Mouse (Mus musculus) CH12.LX (cell line): Measurements from ENCODE around the gene E130114P18Rik. TPM values are rescaled to one million over a fixed set of nuclear protein-coding genes. Genes with fewer than 3 reads are reported as not detected.

Experiments
- DNase-seq: peaks from one replicate; pipeline ENCODE4 v3.0.0-alpha.2; 2013; ENCODE audit errors: extremely low read depth
- H3K27ac ChIP-seq: 2 replicates; pipeline ENCODE4 v1.5.1; 2012; ENCODE audit warnings: low read depth, mild to moderate bottlenecking, control low read depth, moderate library complexity; ENCODE audit not compliant: insufficient read depth
- H3K27me3 ChIP-seq: replicated peaks from 2 replicates; pipeline ENCODE3; 2012; ENCODE audit warnings: inconsistent platforms
- H3K36me3 ChIP-seq, 2 experiments: replicated peaks in 1 of 2; 2 replicates each; pipeline versions ENCODE3 to v1.6.1; 2012; ENCODE audit warnings: inconsistent platforms in 1 of 2, low read length in 1 of 2, mild to moderate bottlenecking in 1 of 2, mixed read lengths in 1 of 2, moderate library complexity in 1 of 2; ENCODE audit not compliant: control insufficient read depth in 1 of 2, insufficient read depth in 1 of 2
- H3K4me1 ChIP-seq, 2 experiments: 2 replicates each; pipeline ENCODE4 v1.6.1; 2012; ENCODE audit warnings: inconsistent platforms in 1 of 2, moderate library complexity in 1 of 2; ENCODE audit not compliant: insufficient read depth in 2 of 2, control insufficient read depth in 1 of 2
- H3K4me2 ChIP-seq: 2 replicates; pipeline ENCODE4 v1.6.1; 2012; ENCODE audit warnings: low read depth, mild to moderate bottlenecking, control low read depth; ENCODE audit not compliant: poor library complexity, insufficient read depth, severe bottlenecking
- H3K4me3 ChIP-seq, 3 experiments: fragments of 150-350 bp in 1 of 3; sonication (generic) in 1 of 3; replicated peaks in 1 of 3; 2 replicates each; pipeline versions ENCODE3 to v1.5.1; 2011 to 2012; ENCODE audit warnings: low read depth in 2 of 3, low read length in 2 of 3, mild to moderate bottlenecking in 2 of 3, moderate library complexity in 2 of 3, control low read depth in 1 of 3, improper control_type of control experiment in 1 of 3, inconsistent platforms in 1 of 3, mixed read lengths in 1 of 3; ENCODE audit not compliant: poor library complexity in 1 of 3
- H3K79me2 ChIP-seq: replicated peaks from 2 replicates; pipeline ENCODE4 v1.6.1; 2012; ENCODE audit warnings: mild to moderate bottlenecking, moderate library complexity; ENCODE audit not compliant: control insufficient read depth, poor library complexity, insufficient read depth, severe bottlenecking; ENCODE audit errors: extremely low read depth
- H3K9ac ChIP-seq: 2 replicates; pipeline ENCODE4 v1.6.1; 2012; ENCODE audit warnings: low read depth, mild to moderate bottlenecking, control low read depth, moderate library complexity; ENCODE audit not compliant: insufficient read depth
- H3K9me3 ChIP-seq: replicated peaks from 2 replicates; pipeline ENCODE3; 2012; ENCODE audit warnings: low read length, inconsistent platforms, mixed read lengths
- BHLHE40 ChIP-seq: IDR thresholded peaks from 2 replicates; pipeline ENCODE4 v1.6.1; 2011; ENCODE audit warnings: mild to moderate bottlenecking, low read depth, low read length, improper control_type of control experiment
- CTCF ChIP-seq, 2 experiments: IDR thresholded peaks in 1 of 2; conservative IDR thresholded peaks in 1 of 2; 2 replicates each; pipeline ENCODE4 v1.5.1; 2011 to 2012; ENCODE audit warnings: low read depth in 2 of 2, low read length in 2 of 2, improper control_type of control experiment in 1 of 2, inconsistent platforms in 1 of 2, mild to moderate bottlenecking in 1 of 2, moderate library complexity in 1 of 2
- E2F4 ChIP-seq: IDR thresholded peaks from 2 replicates; pipeline ENCODE4 v1.6.1; 2011; ENCODE audit warnings: low read depth, low read length, improper control_type of control experiment; ENCODE audit not compliant: insufficient replicate concordance
- EP300 ChIP-seq: IDR thresholded peaks from 2 replicates; pipeline ENCODE4 v1.6.1; 2011; ENCODE audit warnings: low read length, improper control_type of control experiment
- ETS1 ChIP-seq: conservative IDR thresholded peaks from 2 replicates; pipeline ENCODE4 v1.6.1; 2012; ENCODE audit warnings: low read depth, mild to moderate bottlenecking, inconsistent platforms, low read length, improper control_type of control experiment, moderate library complexity
- JUN ChIP-seq: IDR thresholded peaks from 2 replicates; pipeline ENCODE4 v1.6.1; 2011; ENCODE audit warnings: low read depth, mild to moderate bottlenecking, low read length, improper control_type of control experiment, moderate library complexity; ENCODE audit not compliant: insufficient read depth
- MAFK ChIP-seq: IDR thresholded peaks from 2 replicates; pipeline ENCODE4 v1.6.1; 2011; ENCODE audit warnings: low read length, improper control_type of control experiment; ENCODE audit not compliant: insufficient replicate concordance
- MAZ ChIP-seq: IDR thresholded peaks from 2 replicates; pipeline ENCODE4 v1.6.1; 2012; ENCODE audit warnings: low read depth, mild to moderate bottlenecking, inconsistent platforms, low read length, improper control_type of control experiment, moderate library complexity
- MYC ChIP-seq: IDR thresholded peaks from 2 replicates; pipeline ENCODE4 v1.6.1; 2011; ENCODE audit warnings: low read depth, mild to moderate bottlenecking, improper control_type of control experiment, low read length
- NELFE ChIP-seq: IDR thresholded peaks from 2 replicates; pipeline ENCODE4 v1.6.1; 2011; ENCODE audit warnings: low read depth, low read length, improper control_type of control experiment
- PAX5 ChIP-seq: IDR thresholded peaks from 2 replicates; pipeline ENCODE4 v1.6.1; 2012; ENCODE audit warnings: low read length, inconsistent platforms, mixed read lengths
- POLR2A ChIP-seq: IDR thresholded peaks from 2 replicates; pipeline ENCODE4 v1.6.1; 2011; ENCODE audit warnings: low read depth, mild to moderate bottlenecking, improper control_type of control experiment, low read length
- POLR2AphosphoS2 ChIP-seq: IDR thresholded peaks from 2 replicates; pipeline ENCODE4 v1.6.1; 2011; ENCODE audit warnings: low read depth, low read length, improper control_type of control experiment
- RAD21 ChIP-seq: IDR thresholded peaks from 2 replicates; pipeline ENCODE4 v1.6.1; 2011; ENCODE audit warnings: low read depth, mild to moderate bottlenecking, low read length, improper control_type of control experiment, moderate library complexity
- RCOR1 ChIP-seq: conservative IDR thresholded peaks from 2 replicates; pipeline ENCODE4 v1.6.1; 2012; ENCODE audit warnings: low read depth, mild to moderate bottlenecking, inconsistent platforms, low read length, improper control_type of control experiment
- SIN3A ChIP-seq: IDR thresholded peaks from 2 replicates; pipeline ENCODE4 v1.6.1; 2012; ENCODE audit warnings: low read length, improper control_type of control experiment, inconsistent platforms
- TBP ChIP-seq: conservative IDR thresholded peaks from 2 replicates; pipeline ENCODE4 v1.6.1; 2011; ENCODE audit warnings: low read depth, low read length, improper control_type of control experiment
- UBTF ChIP-seq: IDR thresholded peaks from 2 replicates; pipeline ENCODE4 v1.6.1; 2012; ENCODE audit warnings: low read depth, mild to moderate bottlenecking, inconsistent platforms, low read length, improper control_type of control experiment, moderate library complexity
- USF1 ChIP-seq: IDR thresholded peaks from 2 replicates; pipeline ENCODE4 v1.6.1; 2014; ENCODE audit warnings: low read depth, mild to moderate bottlenecking, inconsistent platforms, low read length, improper control_type of control experiment
- ZC3H11A ChIP-seq: IDR thresholded peaks from 2 replicates; pipeline ENCODE4 v1.6.1; 2012; ENCODE audit warnings: low read depth, mild to moderate bottlenecking, inconsistent platforms, low read length, improper control_type of control experiment
- ZKSCAN1 ChIP-seq: IDR thresholded peaks from 2 replicates; pipeline ENCODE4 v1.6.1; 2012; ENCODE audit warnings: low read depth, inconsistent platforms, low read length, improper control_type of control experiment, borderline replicate concordance
- ZMIZ1 ChIP-seq: IDR thresholded peaks from 2 replicates; pipeline ENCODE4 v1.6.1; 2012; ENCODE audit warnings: low read depth, mild to moderate bottlenecking, inconsistent platforms, low read length, improper control_type of control experiment
- ZNF384 ChIP-seq: IDR thresholded peaks from 2 replicates; pipeline ENCODE4 v1.6.1; 2012; ENCODE audit warnings: low read depth, low read length, improper control_type of control experiment, inconsistent platforms
- dilution Hi-C: fragments of 300-500 bp; cut with MboI; formaldehyde crosslinking; loops from 2 replicates; pipeline ENCODE4 v1.14.3; 2020; ENCODE audit warnings: low sequenced_read_pairs; ENCODE audit not compliant: extremely low pct_unique_long_range_greater_than_20kb, extremely low pct_ligation_motif_present
- in situ Hi-C: fragments of 300-500 bp; cut with MboI; formaldehyde crosslinking; loops from 3 replicates; pipeline ENCODE4 v1.14.3; 2019; ENCODE audit warnings: low sequenced_read_pairs, low pct_ligation_motif_present, low pct_unique_long_range_greater_than_20kb, mixed read lengths
- polyA plus RNA-seq: library from polyadenylated mRNA; unstranded; fragments of >175 nt; gene quantifications from 2 replicates; pipeline ENCODE4 v1.2.1, GENCODE M21; 2012; ENCODE audit warnings: low read depth; ENCODE audit not compliant: insufficient read length
- total RNA-seq, 2 experiments: library from RNA; depleted of rRNA; stranded (reverse); fragments of 300-350 nt in 1 of 2; fragments of >200 nt in 1 of 2; gene quantifications; 2 replicates each; pipeline ENCODE4 v1.2.3; 2012 to 2014

E130114P18Rik gene
- total and polyA plus RNA-seq, 3 experiments = not detected

- H3K27ac ChIP-seq = no peak overlapping the region
- H3K4me3 ChIP-seq = no peak overlapping the region
- no peak for TF ChIP-seq SIN3A
- no peak for TF ChIP-seq UBTF
- TF ChIP-seq ZKSCAN1 = no peak
- TF ChIP-seq JUN = no peak
- TF ChIP-seq POLR2A = no peak
- TF ChIP-seq TBP = no peak
- no peak for TF ChIP-seq CTCF (conservative IDR thresholded peaks at IDR 0.05 in 1 of 2, IDR thresholded peaks at IDR 0.05 in 1 of 2; ENCODE audit: low read depth in 2 of 2, low read length in 2 of 2)
- no peak for TF ChIP-seq PAX5
- in situ Hi-C loops = no loop called here
- no peak for DNase-seq
- dilution Hi-C loops = no loop called here
- no peaks in the 10 kb centered on the region for H3K36me3 ChIP-seq
- H3K4me2 ChIP-seq = no peak overlapping the region
- H3K9me3 ChIP-seq = peaks cover 54% of the 10 kb centered on the region
- H3K9ac ChIP-seq = no peak overlapping the region
- no peaks in the 10 kb centered on the region for H3K27me3 ChIP-seq
- H3K4me1 ChIP-seq = no peaks in the 10 kb centered on the region
- no peaks in the 10 kb centered on the region for H3K79me2 ChIP-seq
Measured at GRCm38 (mm10) chr4:97793931-97794330, 16.1 kb upstream of the E130114P18Rik start.

GRCm38 (mm10) chr4:97788537-97788936 is 10.7 kb upstream of the E130114P18Rik start:
- no peaks in the 10 kb centered on the region for H3K4me1 ChIP-seq
- H3K79me2 ChIP-seq = no peaks in the 10 kb centered on the region
- no peak overlapping the region for H3K4me3 ChIP-seq
- DNase-seq = no peak
- no peak overlapping the region for H3K4me2 ChIP-seq
- no peak overlapping the region for H3K9ac ChIP-seq
- H3K27ac ChIP-seq = no peak overlapping the region
- H3K36me3 ChIP-seq = no peaks in the 10 kb centered on the region
- dilution Hi-C loops (no loop called here), in situ Hi-C loops (no loop called here)
- H3K9me3 ChIP-seq = peaks cover 60% of the 10 kb centered on the region
- no peak for TF ChIP-seq TBP
- TF ChIP-seq BHLHE40 = no peak
- no peak for TF ChIP-seq NELFE
- no peak for TF ChIP-seq ETS1
- no peak for TF ChIP-seq MAFK
- TF ChIP-seq EP300 = no peak
- no peak for TF ChIP-seq RCOR1
- TF ChIP-seq USF1 = no peak
- TF ChIP-seq ZC3H11A = no peak
- no peak for TF ChIP-seq POLR2AphosphoS2
- TF ChIP-seq ZMIZ1 = no peak
- TF ChIP-seq UBTF = no peak
- TF ChIP-seq SIN3A = no peak
- TF ChIP-seq MYC = no peak
- no peak for TF ChIP-seq ZNF384
- no peak for TF ChIP-seq POLR2A
- TF ChIP-seq ZKSCAN1 = no peak
- TF ChIP-seq E2F4 = no peak
- no peak for TF ChIP-seq MAZ
- TF ChIP-seq RAD21 = no peak
- no peaks in the 10 kb centered on the region for H3K27me3 ChIP-seq
